Mouse (Mus musculus) liver, postnatal 0 days (tissue): ENCODE results near the gene Psme4.

Source experiments
- CTCF ChIP-seq: sonication (generic); IDR thresholded peaks from 2 replicates; pipeline ENCODE4 v1.5.1; 2016; ENCODE audit warnings: antibody characterized with exemption, low read depth
- EP300 ChIP-seq: IDR thresholded peaks from 2 replicates; pipeline ENCODE4 v1.6.1; 2016; ENCODE audit warnings: antibody characterized with exemption, low read depth, mild to moderate bottlenecking

- no peak for TF ChIP-seq CTCF
- TF ChIP-seq EP300: no peak
These were observed 113.8 kb downstream of the Psme4 start, which contains the start of the genes Gpr75 and Asb3 for GRCm38 (mm10) chr11:30885171-30885871.
